Mouse (Mus musculus) bone marrow macrophage, adult 2 months (primary cell): ENCODE data around the gene Khdc3. TPM values are rescaled to one million over a fixed set of nuclear protein-coding genes. Genes with fewer than 3 reads are reported as not detected.

ENCODE experiments used
- H3K27ac ChIP-seq: 2 replicates; pipeline ENCODE4 v1.5.1; 2012; ENCODE audit warnings: low read depth, low read length; ENCODE audit not compliant: insufficient read depth
- H3K4me1 ChIP-seq: 2 replicates; pipeline ENCODE4 v1.6.1; 2012; ENCODE audit warnings: low read length; ENCODE audit not compliant: control insufficient read depth, insufficient read depth
- H3K4me3 ChIP-seq: 2 replicates; pipeline ENCODE4 v1.5.1; 2012; ENCODE audit warnings: mild to moderate bottlenecking, low read length, moderate library complexity; ENCODE audit not compliant: insufficient read depth
- CTCF ChIP-seq: IDR thresholded peaks from 2 replicates; pipeline ENCODE4 v1.5.1; 2012; ENCODE audit warnings: low read depth, mild to moderate bottlenecking, low read length, moderate library complexity
- POLR2A ChIP-seq: IDR thresholded peaks from 2 replicates; pipeline ENCODE4 v1.6.1; 2012; ENCODE audit warnings: mild to moderate bottlenecking, low read depth, low read length, borderline replicate concordance
- polyA plus RNA-seq: library from polyadenylated mRNA; stranded (reverse); fragments of >200 nt; gene quantifications from 2 replicates; pipeline ENCODE4 v1.2.4, GENCODE M21; 2012; ENCODE audit not compliant: missing spikeins, insufficient read depth, insufficient read length

The Khdc3 gene
- polyA plus RNA-seq, 1 experiment: not detected

DNA sequence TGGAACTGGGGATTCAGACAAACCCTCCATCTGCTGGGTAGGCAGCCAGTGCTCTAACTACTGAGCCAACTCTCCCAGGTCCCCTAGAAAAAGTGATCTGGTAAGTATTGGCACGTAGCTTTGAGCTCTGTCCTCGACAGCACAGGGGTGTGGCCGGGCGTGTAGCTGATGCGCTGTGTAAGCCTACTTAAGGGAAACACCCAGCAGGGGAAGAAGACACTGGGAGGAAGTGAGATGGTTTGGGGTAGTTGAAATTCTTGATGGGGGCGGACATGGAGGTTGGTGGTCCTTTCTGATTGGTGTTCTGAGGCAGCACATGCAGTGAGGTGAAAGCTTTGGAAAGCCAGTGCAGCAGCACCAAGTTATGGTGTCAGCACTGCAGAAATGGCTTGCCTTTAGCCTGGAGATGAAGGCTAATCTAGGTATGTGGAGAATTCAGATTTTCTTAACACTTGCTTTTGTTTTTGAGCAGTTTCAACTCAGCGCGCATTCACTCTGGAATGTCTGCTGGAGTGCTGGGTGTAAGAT, 23.5 kb downstream of the Khdc3 start:
- no peak overlapping the region for H3K4me3 ChIP-seq
- TF ChIP-seq CTCF: no peak
- TF ChIP-seq POLR2A: no peak
- peaks cover 20% of the 10 kb centered on the region for H3K4me1 ChIP-seq
- H3K27ac ChIP-seq: no peak overlapping the region

DNA sequence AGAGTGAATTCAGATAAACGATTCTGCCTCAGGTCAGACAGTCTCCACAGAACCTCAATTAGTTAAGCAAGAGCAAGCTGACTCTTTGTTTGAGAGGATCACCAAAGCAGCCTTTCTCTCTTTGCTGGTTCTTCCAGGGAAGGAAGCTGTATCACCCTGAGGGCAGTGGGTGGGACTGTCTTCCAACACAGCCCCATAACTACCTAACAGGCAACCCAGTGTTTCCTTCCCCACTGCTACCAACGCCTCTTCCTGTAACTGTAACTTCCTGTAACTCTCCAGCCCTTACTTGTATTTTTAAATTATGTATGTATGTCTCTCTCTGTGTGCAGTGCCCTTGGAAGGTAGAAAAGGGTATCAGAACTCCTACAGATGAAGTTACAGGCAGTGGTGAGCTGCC, 25.8 kb downstream of the Khdc3 start:
- H3K27ac ChIP-seq: no peak overlapping the region
- TF ChIP-seq POLR2A: no peak
- no peak for TF ChIP-seq CTCF
- peaks cover 25% of the 10 kb centered on the region for H3K4me1 ChIP-seq
- no peak overlapping the region for H3K4me3 ChIP-seq

- no peak for TF ChIP-seq CTCF
- no peak for TF ChIP-seq POLR2A
- H3K27ac ChIP-seq: no peak overlapping the region
- peaks cover 25% of the 10 kb centered on the region for H3K4me1 ChIP-seq
- no peak overlapping the region for H3K4me3 ChIP-seq
These were observed 28.2 kb downstream of the Khdc3 start for GRCm38 (mm10) chr9:73129875-73130274.

- peaks cover 25% of the 10 kb centered on the region for H3K4me1 ChIP-seq
- no peak overlapping the region for H3K27ac ChIP-seq
- no peak for TF ChIP-seq CTCF
- no peak for TF ChIP-seq POLR2A
- H3K4me3 ChIP-seq: no peak overlapping the region
These were observed 28.9 kb downstream of the Khdc3 start for GRCm38 (mm10) chr9:73130529-73130928.

DNA sequence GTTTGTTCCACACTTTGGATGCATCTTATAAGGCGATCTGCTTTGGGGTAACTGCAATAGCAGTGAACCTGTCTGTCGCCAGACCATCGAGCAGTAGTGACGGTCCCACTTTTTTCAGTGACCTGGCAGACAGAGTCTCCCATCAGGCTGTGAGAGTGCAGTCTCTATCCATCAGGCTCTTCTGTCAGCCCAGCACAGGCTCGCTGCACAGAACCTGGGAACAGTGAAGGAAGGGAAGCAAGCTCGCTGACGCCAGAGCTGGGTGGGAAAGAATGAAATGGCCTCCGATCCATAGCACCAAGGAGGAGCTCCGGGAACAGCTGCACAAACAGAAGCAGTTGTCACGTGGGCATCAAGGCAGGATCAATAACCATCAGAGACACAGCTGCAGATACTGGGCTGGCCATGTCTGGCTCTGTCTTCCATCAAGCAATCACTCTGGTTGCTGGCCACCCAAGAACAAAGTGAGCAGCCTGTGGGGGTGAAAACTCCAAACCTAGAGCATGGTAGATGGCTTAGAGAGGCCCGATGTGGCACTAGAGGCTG, 35.8 kb downstream of the Khdc3 start:
- no peaks in the 10 kb centered on the region for H3K4me1 ChIP-seq
- TF ChIP-seq POLR2A (no peak), CTCF (no peak)

More for the DNA sequence above, 35.8 kb downstream of the Khdc3 start:
- Histone ChIP-seq H3K27ac (no peak overlapping the region), H3K4me3 (no peak overlapping the region)

Other genes starting within 250 kb of the Khdc3 start
- gene Pygo1, start 176.2 kb upstream of the Khdc3 start, polyA plus RNA-seq: not detected in 2 replicates
- 0.34 and 0.48 TPM in 2 replicates for gene Dyx1c1, start 143.1 kb upstream of the Khdc3 start, polyA plus RNA-seq
- not detected in 2 replicates for gene Gm44503, start 143.0 kb upstream of the Khdc3 start, polyA plus RNA-seq
- 6.8 and 7.7 TPM in 2 replicates for gene Ccpg1os, start 116.5 kb upstream of the Khdc3 start, polyA plus RNA-seq
- gene Ccpg1, start 116.4 kb upstream of the Khdc3 start, polyA plus RNA-seq: 91.6 and 95.8 TPM in 2 replicates
- 12.6 and 15.3 TPM in 2 replicates for gene Pigb, start 61.5 kb upstream of the Khdc3 start, polyA plus RNA-seq
- 2.6 and 3.0 TPM in 2 replicates for gene Rab27a, start 57.0 kb upstream of the Khdc3 start, polyA plus RNA-seq
- gene Gm20509, start 634 bp downstream of the Khdc3 start, polyA plus RNA-seq: not detected in 2 replicates
- 50.6 and 51.3 TPM in 2 replicates for gene Rsl24d1, start 11.6 kb downstream of the Khdc3 start, polyA plus RNA-seq